Mouse (Mus musculus) adrenal gland, postnatal 0 days (tissue): Measurements from ENCODE around the gene Ppat. TPM values are rescaled to one million over a fixed set of nuclear protein-coding genes. Genes with fewer than 3 reads are reported as not detected.

Experiments
- polyA plus RNA-seq: library from polyadenylated mRNA; unstranded; fragments of >200 nt; fragmentation: Nextera tagmentation; extraction: Ambion mirVana; gene quantifications from 2 replicates; pipeline ENCODE4 v1.2.1, GENCODE M21; 2015

Gene Ppat
- 11.7 and 27.0 TPM in 2 replicates for polyA plus RNA-seq

DNA sequence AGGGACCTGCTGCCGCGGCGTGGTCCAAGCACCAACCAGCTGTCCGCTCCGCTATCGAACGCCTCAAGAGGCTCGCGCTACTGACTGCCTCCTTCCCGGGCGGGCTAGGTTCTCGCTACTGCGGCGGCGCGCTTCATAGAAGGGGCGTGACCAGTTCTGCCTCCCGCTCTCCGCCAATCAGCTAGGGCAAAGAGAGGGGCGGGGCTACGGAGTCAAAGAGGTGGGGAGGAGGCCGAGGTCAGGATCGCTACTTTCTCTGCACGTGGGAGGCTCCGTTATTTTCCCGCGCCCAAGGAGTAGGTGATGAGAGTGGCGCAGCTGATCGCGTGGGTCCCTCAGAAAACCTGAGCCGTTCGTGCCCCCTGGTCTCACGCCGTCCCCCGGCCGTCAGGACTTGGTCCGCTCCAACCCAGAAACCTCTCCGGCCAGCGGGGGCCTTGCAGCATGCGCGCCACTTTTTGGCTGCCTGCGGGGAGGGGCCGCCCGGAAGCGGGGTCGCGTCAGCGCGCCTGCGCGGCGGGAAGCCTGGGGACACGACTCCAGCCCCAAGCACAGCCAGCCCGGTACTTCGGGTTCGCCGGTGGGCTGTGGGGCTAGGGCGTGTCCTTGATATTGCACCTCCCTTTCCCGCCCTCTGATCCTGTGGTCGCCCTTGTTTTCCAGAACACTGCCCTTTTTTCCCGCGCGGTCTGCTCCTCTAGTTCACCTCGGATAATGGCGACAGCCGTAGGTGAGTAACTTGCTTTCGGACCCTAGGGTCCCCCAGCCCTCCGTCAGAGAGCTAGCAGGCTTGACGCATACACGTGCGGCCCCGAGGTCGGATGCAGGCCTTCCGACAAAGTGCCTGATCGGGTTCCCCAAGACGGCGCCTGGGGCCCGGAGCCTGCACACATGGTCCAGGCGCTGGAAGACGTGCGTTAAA is at the start of gene Ppat, which contains the start of gene Paics:
Gene Ppat, minus strand, starts transcription at position 473 of the 922 bp plus-strand sequence.
Gene Paics, plus strand, starts transcription at position 202 of the 922 bp plus-strand sequence.

DNA sequence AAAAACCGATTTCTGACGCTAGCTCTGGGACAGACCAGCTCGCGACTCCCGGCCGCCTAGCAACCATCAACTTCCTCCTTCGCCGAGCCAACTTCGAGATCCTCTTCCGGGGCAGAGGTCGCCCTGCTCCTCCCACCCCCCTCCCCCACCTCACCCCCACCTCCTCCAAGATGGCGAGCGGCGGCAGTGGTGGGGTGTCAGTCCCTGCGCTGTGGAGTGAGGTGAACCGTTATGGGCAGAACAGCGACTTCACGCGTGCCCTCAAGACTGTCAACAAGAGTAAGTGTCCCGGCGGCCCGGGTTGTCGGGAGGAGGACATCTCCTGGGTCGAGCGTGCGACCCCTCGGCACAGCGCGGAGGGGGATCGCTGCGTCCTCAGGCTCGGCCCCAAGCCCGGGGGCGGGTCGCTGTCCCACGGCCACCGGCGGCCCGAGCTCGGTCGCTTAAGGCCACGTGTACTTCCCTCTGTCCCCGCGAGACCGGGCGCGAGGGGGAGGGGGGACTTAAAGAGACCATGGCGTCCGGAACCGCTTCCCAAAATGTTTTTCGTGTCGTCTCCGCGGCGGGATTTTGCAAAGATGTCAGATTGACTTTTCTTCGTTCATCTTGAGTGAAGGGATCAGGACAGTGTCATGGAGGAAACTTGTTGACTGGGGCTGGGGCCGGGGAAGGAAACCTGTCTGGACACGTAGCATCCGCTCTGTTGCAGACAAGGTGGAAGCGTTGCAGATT is 23.3 kb upstream of the Ppat start, which contains the start of gene Srp72:
Gene Srp72, plus strand, starts transcription at position 130 of the 732 bp plus-strand sequence.

DNA sequence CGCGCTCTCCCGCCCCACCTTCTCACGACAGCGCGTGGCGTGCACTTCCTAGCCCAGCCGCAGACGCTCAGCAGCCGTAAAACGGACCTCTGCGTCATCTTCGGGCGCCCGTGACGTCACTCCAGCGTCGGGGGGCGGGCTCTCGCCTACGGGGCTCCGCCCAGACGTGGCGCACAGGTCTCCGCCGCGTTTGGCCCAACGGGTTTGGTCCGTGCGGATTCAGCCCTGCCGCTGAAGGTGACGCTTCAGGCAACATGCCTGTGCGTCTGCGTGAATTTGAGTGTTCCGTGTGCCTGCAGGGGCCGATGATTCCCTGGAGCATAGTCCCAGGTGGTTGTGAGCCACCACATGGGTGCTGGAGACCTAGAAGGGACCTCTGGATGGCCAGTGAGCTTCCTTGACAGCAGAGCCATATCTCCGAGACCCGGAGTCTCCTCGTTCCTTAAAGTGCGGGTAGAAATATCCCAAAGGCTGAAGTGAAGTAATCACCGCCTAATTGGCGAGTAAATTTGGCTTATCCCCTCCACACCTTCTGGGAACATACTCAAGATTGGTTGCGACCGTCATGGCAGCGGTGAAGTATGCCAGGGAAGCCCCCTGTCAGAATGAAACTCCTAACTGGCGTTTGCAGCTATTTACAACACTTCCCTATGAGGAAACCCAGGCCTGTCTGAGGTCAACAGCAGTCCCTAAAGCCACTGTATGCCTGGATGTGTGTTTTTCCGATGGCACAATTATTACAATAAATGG is 45.8 kb downstream of the Ppat start, which contains the start of gene Aasdh:
Gene Aasdh, minus strand, starts transcription at position 110 of the 750 bp plus-strand sequence.

Other genes with a start within 250 kb of the Ppat start
- 8.7 and 10.1 TPM in 2 replicates for gene Aasdh, start 46.1 kb downstream of the Ppat start, polyA plus RNA-seq
- gene Paics, start 271 bp downstream of the Ppat start, polyA plus RNA-seq = 193 and 227 TPM in 2 replicates
- 44.1 and 72.7 TPM in 2 replicates for gene Srp72, start 23.1 kb upstream of the Ppat start, polyA plus RNA-seq
- not detected in 2 replicates for gene Arl9, start 52.5 kb upstream of the Ppat start, polyA plus RNA-seq
- 0.18 TPM in 1 of 2 replicates, not detected in the other for gene Thegl, start 64.4 kb upstream of the Ppat start, polyA plus RNA-seq
- gene Hopx, start 163.5 kb upstream of the Ppat start, polyA plus RNA-seq = 0.65 and 1.1 TPM in 2 replicates